Mouse (Mus musculus): ENCODE measurements around the gene Ccr4. TPM values are rescaled to one million over a fixed set of nuclear protein-coding genes. Genes with fewer than 3 reads are reported as not detected.

The Ccr4 gene
- 0.09 and 0.13 TPM in 2 replicates for total RNA-seq (2014; rRNA removed)
- polyA plus RNA-seq (2012; rRNA removed) = 0.29 TPM in 1 of 2 replicates, not detected in the other

DNA sequence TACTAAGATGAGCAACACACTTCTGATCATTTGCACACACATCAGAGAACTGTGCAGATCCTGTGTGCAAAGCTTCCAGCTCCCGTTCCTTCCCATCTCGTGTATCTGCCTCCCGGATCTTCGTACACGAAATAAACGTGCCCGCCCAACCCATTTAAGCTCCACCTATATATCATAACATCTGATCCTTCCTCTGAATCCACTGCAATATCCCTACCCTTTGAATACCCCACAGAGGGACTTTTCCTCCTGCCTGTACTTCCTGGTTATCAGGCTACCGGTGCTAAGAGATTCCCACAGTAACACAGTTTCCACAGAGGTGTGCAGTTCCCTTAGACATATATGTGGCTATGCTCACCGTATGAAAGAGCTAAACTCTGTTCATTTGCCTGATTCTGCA is at the start of gene Ccr4:
Gene Ccr4 (minus strand): TSS at position 101 of the 400 bp plus-strand sequence.
- 91% methylated on average over 9 of the region's 9 CpGs for WGBS
- Histone ChIP-seq H3K9ac (ENCODE audit: low read depth, low read length) (no peak within 1 kb of the TSS), H3K27ac (replicated peaks; ENCODE audit: insufficient read depth, low read depth, low read length) (no peak within 1 kb of the TSS), H3K36me3 (ENCODE audit: control insufficient read depth, insufficient read depth, low read length) (no peaks in the 10 kb centered on the region), H3K79me2 (ENCODE audit: control insufficient read depth, insufficient read depth, low read length) (no peaks in the 10 kb centered on the region), H3K27me3 (ENCODE audit: control insufficient read depth, insufficient read depth, low read length) (no peaks in the 10 kb centered on the region), H3K4me1 (ENCODE audit: control insufficient read depth, insufficient read depth, low read length) (no peaks in the 10 kb centered on the region), H3K4me3 (ENCODE audit: insufficient read depth, low read depth, low read length) (no peak within 1 kb of the TSS)
- DNase-seq (ENCODE audit: extremely low read depth, low read depth, low spot score) = no peak
- TF ChIP-seq CTCF (IDR thresholded peaks at IDR 0.05; ENCODE audit: low read depth, low read length) (no peak), POLR2A (IDR thresholded peaks at IDR 0.05; ENCODE audit: extremely low read depth, insufficient read depth, low read length) (no peak)

DNA sequence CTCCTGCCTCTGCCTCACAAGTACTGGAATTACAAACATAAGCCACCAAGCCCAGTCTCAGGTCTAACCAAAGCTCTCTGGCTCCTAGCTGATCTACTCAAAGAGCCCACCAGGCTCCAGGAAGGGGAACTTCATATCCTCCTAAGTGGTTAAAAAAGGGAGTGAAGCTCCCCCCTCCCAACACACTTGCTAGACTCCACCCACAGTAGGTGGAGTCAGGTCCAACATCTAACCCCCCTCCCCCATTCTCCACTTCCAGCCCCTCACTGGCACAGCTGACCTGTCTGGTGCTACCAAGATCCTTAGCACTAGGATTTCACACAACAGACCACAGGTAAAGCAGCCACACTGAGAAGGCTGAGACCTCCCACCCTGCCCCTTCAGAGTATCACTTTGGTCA is 49.1 kb upstream of the Ccr4 start:
- no peaks in the 10 kb centered on the region for H3K79me2 ChIP-seq (ENCODE audit: control insufficient read depth, insufficient read depth, low read length)
- H3K4me1 ChIP-seq (ENCODE audit: control insufficient read depth, insufficient read depth, low read length) = no peaks in the 10 kb centered on the region
- H3K36me3 ChIP-seq (ENCODE audit: control insufficient read depth, insufficient read depth, low read length) = no peaks in the 10 kb centered on the region
- no peak overlapping the region for H3K4me3 ChIP-seq (ENCODE audit: insufficient read depth, low read depth, low read length)
- no peak for TF ChIP-seq POLR2A (IDR thresholded peaks at IDR 0.05; ENCODE audit: extremely low read depth, insufficient read depth, low read length)
- no peak for TF ChIP-seq CTCF (IDR thresholded peaks at IDR 0.05; ENCODE audit: low read depth, low read length)
- H3K9ac ChIP-seq (ENCODE audit: low read depth, low read length) = no peak overlapping the region
- peaks cover 4% of the 10 kb centered on the region; the same call in 1 of the 2 replicates for H3K27me3 ChIP-seq (ENCODE audit: control insufficient read depth, insufficient read depth, low read length)
- H3K27ac ChIP-seq (replicated peaks; ENCODE audit: insufficient read depth, low read depth, low read length) = no peak overlapping the region
- no peak for DNase-seq (ENCODE audit: extremely low read depth, low read depth, low spot score)

DNA sequence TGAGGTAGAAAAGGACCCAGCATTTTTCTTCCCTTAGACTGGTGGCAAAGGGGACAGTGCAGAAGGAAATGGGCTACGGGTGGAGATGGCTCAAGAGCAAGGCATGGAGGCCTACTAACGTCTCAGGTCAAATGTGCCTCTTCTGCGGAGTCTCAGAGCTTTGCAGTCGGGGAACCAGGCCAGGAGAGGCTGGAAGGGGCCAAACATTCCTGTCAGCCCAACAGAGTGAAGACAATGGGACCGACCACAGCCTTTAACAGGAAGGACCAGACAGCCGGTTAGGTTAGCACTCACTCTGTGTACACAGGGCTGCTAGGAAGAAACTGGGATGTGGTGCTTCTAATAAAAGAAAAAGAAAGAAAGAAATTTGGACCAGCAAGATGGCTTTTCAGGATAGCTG is 45.3 kb upstream of the Ccr4 start:
- Histone ChIP-seq H3K36me3 (ENCODE audit: control insufficient read depth, insufficient read depth, low read length) (no peaks in the 10 kb centered on the region), H3K79me2 (ENCODE audit: control insufficient read depth, insufficient read depth, low read length) (no peaks in the 10 kb centered on the region), H3K4me3 (ENCODE audit: insufficient read depth, low read depth, low read length) (no peak overlapping the region), H3K9ac (ENCODE audit: low read depth, low read length) (no peak overlapping the region), H3K27ac (replicated peaks; ENCODE audit: insufficient read depth, low read depth, low read length) (no peak overlapping the region), H3K27me3 (ENCODE audit: control insufficient read depth, insufficient read depth, low read length) (no peaks in the 10 kb centered on the region), H3K4me1 (ENCODE audit: control insufficient read depth, insufficient read depth, low read length) (no peaks in the 10 kb centered on the region)
- TF ChIP-seq CTCF (IDR thresholded peaks at IDR 0.05; ENCODE audit: low read depth, low read length) = no peak
- TF ChIP-seq POLR2A (IDR thresholded peaks at IDR 0.05; ENCODE audit: extremely low read depth, insufficient read depth, low read length) = no peak
- DNase-seq (ENCODE audit: extremely low read depth, low read depth, low spot score) = no peak
- WGBS = 78% methylated on average over 6 of the region's 6 CpGs

DNA sequence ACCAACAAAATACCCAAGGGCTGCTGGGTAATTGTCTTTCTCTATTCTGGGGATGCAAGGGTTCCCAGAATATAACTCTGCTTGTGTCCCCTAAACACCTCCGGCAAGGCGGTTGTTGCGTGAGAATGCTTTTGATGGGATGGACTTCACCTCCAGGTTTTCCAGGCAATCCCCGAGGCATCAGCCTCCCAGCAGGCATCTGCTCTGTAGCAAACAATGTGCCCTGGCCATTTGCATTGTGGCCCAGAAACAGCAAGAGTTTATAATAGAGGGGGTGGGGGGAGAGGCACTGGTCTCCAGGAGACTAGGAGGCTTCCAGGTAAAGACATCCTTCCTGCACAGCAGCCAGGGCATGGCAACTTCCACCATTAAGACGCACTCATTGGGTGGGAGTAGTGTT is 44.4 kb upstream of the Ccr4 start:
- Histone ChIP-seq H3K9ac (ENCODE audit: low read depth, low read length) (no peak overlapping the region), H3K4me1 (ENCODE audit: control insufficient read depth, insufficient read depth, low read length) (no peaks in the 10 kb centered on the region), H3K27me3 (ENCODE audit: control insufficient read depth, insufficient read depth, low read length) (no peaks in the 10 kb centered on the region), H3K36me3 (ENCODE audit: control insufficient read depth, insufficient read depth, low read length) (no peaks in the 10 kb centered on the region), H3K27ac (replicated peaks; ENCODE audit: insufficient read depth, low read depth, low read length) (no peak overlapping the region), H3K79me2 (ENCODE audit: control insufficient read depth, insufficient read depth, low read length) (no peaks in the 10 kb centered on the region), H3K4me3 (ENCODE audit: insufficient read depth, low read depth, low read length) (no peak overlapping the region)
- 72% methylated on average over 5 of the region's 5 CpGs for WGBS
- TF ChIP-seq CTCF (IDR thresholded peaks at IDR 0.05; ENCODE audit: low read depth, low read length) = no peak
- TF ChIP-seq POLR2A (IDR thresholded peaks at IDR 0.05; ENCODE audit: extremely low read depth, insufficient read depth, low read length) = no peak
- DNase-seq (ENCODE audit: extremely low read depth, low read depth, low spot score) = no peak

DNA sequence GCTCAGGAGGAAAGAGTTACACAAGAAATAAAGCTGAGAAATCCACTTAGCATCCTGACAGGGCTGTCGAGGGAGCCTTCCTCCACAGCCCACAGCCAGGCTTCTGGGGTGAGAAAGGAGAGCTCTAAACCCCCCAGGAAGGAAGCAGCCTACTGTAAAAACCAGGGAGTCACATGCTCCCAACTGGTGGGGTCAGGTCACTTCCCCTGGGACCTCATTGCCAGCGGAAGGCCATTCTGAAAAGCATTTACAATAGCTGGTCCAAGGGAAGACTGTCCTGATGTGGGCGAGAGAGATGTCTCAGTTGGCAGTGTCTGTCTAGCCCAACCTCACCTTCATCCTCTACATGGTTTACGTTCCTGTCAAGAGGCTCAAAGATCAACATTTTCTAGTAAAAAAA is 43.8 kb upstream of the Ccr4 start:
- WGBS = 44% methylated on average over 4 of the region's 4 CpGs
- H3K4me1 ChIP-seq (ENCODE audit: control insufficient read depth, insufficient read depth, low read length) = no peaks in the 10 kb centered on the region
- H3K27ac ChIP-seq (replicated peaks; ENCODE audit: insufficient read depth, low read depth, low read length) = peak overlapping the region; percentile 33; the same call in 1 of the 2 replicates
- no peak for DNase-seq (ENCODE audit: extremely low read depth, low read depth, low spot score)
- H3K9ac ChIP-seq (ENCODE audit: low read depth, low read length) = no peak overlapping the region
- H3K4me3 ChIP-seq (ENCODE audit: insufficient read depth, low read depth, low read length) = no peak overlapping the region
- no peaks in the 10 kb centered on the region for H3K27me3 ChIP-seq (ENCODE audit: control insufficient read depth, insufficient read depth, low read length)
- no peaks in the 10 kb centered on the region for H3K79me2 ChIP-seq (ENCODE audit: control insufficient read depth, insufficient read depth, low read length)
- no peaks in the 10 kb centered on the region for H3K36me3 ChIP-seq (ENCODE audit: control insufficient read depth, insufficient read depth, low read length)
- TF ChIP-seq POLR2A (IDR thresholded peaks at IDR 0.05; ENCODE audit: extremely low read depth, insufficient read depth, low read length) (no peak), CTCF (IDR thresholded peaks at IDR 0.05; ENCODE audit: low read depth, low read length) (no peak)

DNA sequence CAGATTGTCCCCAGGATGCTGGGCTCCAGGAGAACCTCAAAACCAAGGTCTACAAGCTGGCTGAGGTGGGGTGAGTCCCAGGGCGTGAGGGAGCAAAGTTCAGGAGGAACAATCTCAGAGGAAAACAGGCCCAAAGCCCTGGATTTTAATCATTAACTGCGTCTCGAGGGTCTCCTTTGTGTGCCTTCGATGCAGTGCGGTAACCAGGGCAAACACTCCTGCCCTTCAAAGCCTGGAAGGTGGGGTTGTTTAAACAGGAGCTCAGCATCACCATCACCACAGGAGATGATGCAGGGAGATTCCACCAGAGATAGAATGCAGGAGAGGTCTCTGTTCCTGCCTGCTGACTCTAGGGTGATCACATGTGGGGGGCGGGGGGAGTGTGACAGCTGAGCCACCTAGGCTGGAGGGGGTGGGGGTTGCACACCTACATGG is 42.9 kb upstream of the Ccr4 start:
- H3K36me3 ChIP-seq (ENCODE audit: control insufficient read depth, insufficient read depth, low read length) = no peaks in the 10 kb centered on the region
- H3K4me1 ChIP-seq (ENCODE audit: control insufficient read depth, insufficient read depth, low read length) = no peaks in the 10 kb centered on the region
- no peak overlapping the region for H3K4me3 ChIP-seq (ENCODE audit: insufficient read depth, low read depth, low read length)
- no peaks in the 10 kb centered on the region for H3K27me3 ChIP-seq (ENCODE audit: control insufficient read depth, insufficient read depth, low read length)
- no peak overlapping the region for H3K9ac ChIP-seq (ENCODE audit: low read depth, low read length)
- DNase-seq (ENCODE audit: extremely low read depth, low read depth, low spot score) = no peak
- 45% methylated on average over 6 of the region's 6 CpGs for WGBS
- TF ChIP-seq POLR2A (IDR thresholded peaks at IDR 0.05; ENCODE audit: extremely low read depth, insufficient read depth, low read length) (no peak), CTCF (IDR thresholded peaks at IDR 0.05; ENCODE audit: low read depth, low read length) (no peak)
- H3K27ac ChIP-seq (replicated peaks; ENCODE audit: insufficient read depth, low read depth, low read length) = no peak overlapping the region
- H3K79me2 ChIP-seq (ENCODE audit: control insufficient read depth, insufficient read depth, low read length) = no peaks in the 10 kb centered on the region
